Mouse (Mus musculus) forebrain, embryonic 10.5 days (tissue): ENCODE data around the gene Fads3. TPM values are rescaled to one million over a fixed set of nuclear protein-coding genes. Genes with fewer than 3 reads are reported as not detected.
A peak's percentile ranks its signal among the peaks of the same experiment; 100 is the strongest.

Experiments
- DNase-seq: peaks from one replicate; pipeline ENCODE4 v3.0.0-alpha.2; 2017; ENCODE audit warnings: low spot score; ENCODE audit errors: extremely low spot score
- H3K27ac ChIP-seq: fragments of 300-500 bp; sonication (generic); 2 replicates; pipeline ENCODE4 v1.5.1; 2016; ENCODE audit warnings: mild to moderate bottlenecking
- H3K27me3 ChIP-seq: fragments of 300-500 bp; sonication (generic); 2 replicates; pipeline ENCODE4 v1.6.1; 2016; ENCODE audit warnings: mild to moderate bottlenecking; ENCODE audit not compliant: poor library complexity, severe bottlenecking
- H3K36me3 ChIP-seq: fragments of 300-500 bp; sonication (generic); replicated peaks from 2 replicates; pipeline ENCODE4 v1.6.1; 2016; ENCODE audit warnings: mild to moderate bottlenecking, moderate library complexity
- H3K4me1 ChIP-seq: fragments of 300-500 bp; sonication (generic); 2 replicates; pipeline ENCODE4 v1.6.1; 2016
- H3K4me3 ChIP-seq: fragments of 300-500 bp; sonication (generic); 2 replicates; pipeline ENCODE4 v1.5.1; 2016; ENCODE audit warnings: mild to moderate bottlenecking, moderate library complexity
- H3K9me3 ChIP-seq: fragments of 300-500 bp; sonication (generic); 2 replicates; pipeline ENCODE4 v1.6.1; 2016; ENCODE audit warnings: mild to moderate bottlenecking, moderate library complexity
- WGBS: fragments of 180-500 bp; shearing (Covaris S2); methylation state at CpG from one replicate; pipeline ENCODE4 v1.1.7; 2016; 5-methylcytosine and 5-hydroxymethylcytosine counted together
- polyA plus RNA-seq: library from polyadenylated mRNA; unstranded; fragments of >200 nt; fragmentation: Nextera tagmentation; extraction: Ambion mirVana; gene quantifications from 2 replicates; pipeline ENCODE4 v1.2.1, GENCODE M21; 2016

Gene Fads3
- polyA plus RNA-seq, 1 experiment from 2014 or later: 5.5 TPM

DNA sequence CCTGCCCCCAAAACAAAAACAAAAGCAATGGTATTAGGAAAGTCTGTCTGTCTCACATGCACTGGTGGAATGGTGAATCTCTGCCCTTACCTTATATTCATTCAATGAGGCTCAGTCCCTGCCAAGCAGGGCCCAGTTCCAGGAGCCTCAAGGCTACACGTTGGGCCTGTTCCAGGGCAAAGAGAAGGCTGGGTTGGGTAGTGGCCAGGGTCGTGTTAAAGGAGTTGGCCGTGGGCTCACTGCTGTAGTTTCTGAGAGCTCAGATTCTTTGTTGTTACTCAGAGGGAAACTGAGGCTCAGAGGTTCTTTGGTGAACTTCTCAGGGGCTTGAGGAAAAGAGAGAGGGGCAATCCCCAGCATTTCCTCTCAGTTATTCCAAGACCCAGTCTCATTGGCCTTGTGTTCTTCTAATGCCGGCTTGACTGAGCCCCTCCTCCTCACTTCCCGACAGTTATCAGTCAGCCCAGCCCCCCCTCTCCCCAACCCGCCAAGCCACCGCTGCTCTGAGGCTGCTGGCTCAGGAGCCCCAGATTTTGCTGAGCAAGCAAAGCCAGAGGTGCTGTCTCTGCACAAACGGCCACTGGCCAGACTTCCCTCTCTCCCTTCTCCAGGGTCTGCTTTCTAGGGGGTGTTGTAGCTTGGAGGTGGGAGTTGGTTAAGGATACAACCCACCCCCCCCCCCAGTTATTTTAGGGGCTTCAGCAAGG, 16.0 kb upstream of the Fads3 start:
- no peaks in the 10 kb centered on the region for H3K9me3 ChIP-seq
- H3K27ac ChIP-seq: peak overlapping the region; percentile 61
- WGBS: 30% methylated on average over 8 of the region's 8 CpGs
- DNase-seq: no peak
- H3K27me3 ChIP-seq: no peaks in the 10 kb centered on the region
- H3K4me1 ChIP-seq: peaks cover 43% of the 10 kb centered on the region
- H3K4me3 ChIP-seq: no peak overlapping the region
- H3K36me3 ChIP-seq: peaks cover 25% of the 10 kb centered on the region

- no peak for DNase-seq
- Histone ChIP-seq H3K4me3 (no peak overlapping the region), H3K27ac (no peak overlapping the region), H3K4me1 (peaks cover 28% of the 10 kb centered on the region), H3K36me3 (peaks cover 27% of the 10 kb centered on the region), H3K9me3 (no peaks in the 10 kb centered on the region), H3K27me3 (0 out of 2 replicates have a peak, but pooled peaks cover 6% of the 10 kb centered on the region)
- 81% methylated on average over 2 of the region's 2 CpGs for WGBS
Observed at GRCm38 (mm10) chr19:10029746-10030145, 11.6 kb upstream of the Fads3 start.

- Histone ChIP-seq H3K9me3 (no peaks in the 10 kb centered on the region), H3K27me3 (peaks cover 6% of the 10 kb centered on the region; the same call in 1 of the 2 replicates), H3K4me3 (no peak overlapping the region), H3K27ac (no peak overlapping the region), H3K36me3 (peaks cover 10% of the 10 kb centered on the region; the same call in 1 of the 2 replicates), H3K4me1 (peaks cover 29% of the 10 kb centered on the region)
- 31% methylated on average over 8 of the region's 8 CpGs for WGBS
- peak; percentile 65 for DNase-seq
Observed at GRCm38 (mm10) chr19:10033211-10033973, 8.0 kb upstream of the Fads3 start.

DNA sequence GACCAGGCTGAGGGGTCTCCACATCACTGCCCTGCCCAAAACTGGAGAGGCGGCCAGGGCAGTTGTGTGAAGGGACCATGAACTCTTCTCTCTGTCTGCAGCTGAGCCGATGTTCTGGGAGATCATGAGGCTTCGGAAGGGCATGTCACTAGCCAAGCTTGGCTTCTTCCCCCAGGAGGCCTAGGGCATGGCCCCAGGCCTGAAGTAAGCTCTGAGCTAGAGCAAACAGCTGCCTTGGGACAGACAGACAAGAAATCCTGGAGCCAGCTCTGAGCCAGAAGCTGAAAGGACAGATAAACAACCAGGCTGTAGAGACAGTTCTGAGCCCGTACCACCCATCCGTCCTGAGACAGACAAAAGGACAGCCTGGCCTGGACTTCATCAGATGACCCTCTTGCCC, 7.0 kb upstream of the Fads3 start:
- H3K9me3 ChIP-seq: no peaks in the 10 kb centered on the region
- DNase-seq: no peak
- 84% methylated on average over 5 of the region's 5 CpGs for WGBS
- peaks cover 35% of the 10 kb centered on the region for H3K4me1 ChIP-seq
- peak overlapping the region; percentile 9; the same call in 1 of the 2 replicates for H3K27ac ChIP-seq
- H3K4me3 ChIP-seq: no peak overlapping the region
- peaks cover 14% of the 10 kb centered on the region; the same call in 1 of the 2 replicates for H3K27me3 ChIP-seq
- peaks cover 6% of the 10 kb centered on the region; the same call in 1 of the 2 replicates for H3K36me3 ChIP-seq

DNA sequence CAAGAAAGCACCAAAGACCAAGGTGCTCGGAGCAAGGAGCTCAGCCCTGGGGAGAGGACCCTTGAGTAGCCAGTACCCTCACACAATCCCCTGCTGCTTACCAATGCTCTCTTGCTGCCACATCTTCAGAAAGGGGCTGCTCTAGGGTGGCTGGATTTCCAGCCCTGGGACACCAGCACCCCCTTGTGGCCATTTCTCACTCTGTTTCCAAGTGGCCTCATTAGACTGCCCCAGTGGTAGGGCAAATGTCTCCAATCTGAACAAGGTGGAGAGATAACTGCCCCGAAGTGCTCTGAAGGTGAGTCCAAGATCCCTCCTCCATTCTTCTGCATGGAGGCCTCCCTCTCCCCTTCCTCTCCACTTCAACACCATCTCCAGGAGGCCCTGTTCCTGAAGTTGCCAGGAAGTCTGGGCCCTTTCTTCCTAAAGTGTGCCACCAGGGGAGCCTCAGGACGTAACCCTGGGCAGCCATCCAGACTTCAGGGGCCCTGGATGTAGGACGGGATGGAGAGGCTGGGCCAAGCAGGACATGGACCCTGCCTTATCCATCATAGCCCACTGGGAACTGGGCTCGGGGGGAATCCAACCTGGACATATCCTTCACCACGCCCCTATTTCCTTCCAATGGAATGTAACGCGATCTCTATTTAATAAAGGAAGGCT, 6.5 kb upstream of the Fads3 start:
- peaks cover 4% of the 10 kb centered on the region; the same call in 1 of the 2 replicates for H3K36me3 ChIP-seq
- H3K9me3 ChIP-seq: no peaks in the 10 kb centered on the region; the same call in 1 of the 2 replicates
- peak overlapping the region; percentile 21; the same call in 1 of the 2 replicates for H3K27ac ChIP-seq
- WGBS: 53% methylated on average over 8 of the region's 8 CpGs
- peaks cover 20% of the 10 kb centered on the region for H3K27me3 ChIP-seq
- H3K4me1 ChIP-seq: peaks cover 35% of the 10 kb centered on the region
- peak; percentile 79 for DNase-seq
- H3K4me3 ChIP-seq: no peak overlapping the region

DNA sequence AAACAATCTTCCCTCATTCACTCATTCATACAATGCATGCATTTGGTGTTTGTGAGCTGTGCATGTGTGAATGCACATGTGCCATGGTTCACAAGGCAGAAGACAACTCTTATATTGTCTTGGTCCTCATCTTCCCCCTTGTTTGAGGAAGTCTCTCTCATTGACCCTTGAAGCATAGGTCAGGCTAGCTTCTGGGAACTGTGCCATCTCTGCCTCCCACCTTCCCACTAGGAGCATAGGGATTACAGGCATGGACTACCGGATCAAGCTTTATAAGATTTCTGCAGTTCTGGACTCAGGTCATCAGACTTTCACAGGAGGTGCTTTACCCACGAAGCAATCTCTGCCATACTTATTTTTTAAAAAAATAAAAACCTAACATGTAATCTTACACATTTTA, 3.8 kb upstream of the Fads3 start:
- Histone ChIP-seq H3K36me3 (no peaks in the 10 kb centered on the region; the same call in 1 of the 2 replicates), H3K4me3 (no peak overlapping the region), H3K4me1 (peaks cover 53% of the 10 kb centered on the region), H3K9me3 (no peaks in the 10 kb centered on the region; the same call in 1 of the 2 replicates), H3K27ac (no peak overlapping the region), H3K27me3 (peaks cover 44% of the 10 kb centered on the region)
- DNase-seq: no peak
- WGBS: 82% methylated on average over 2 of the region's 2 CpGs

DNA sequence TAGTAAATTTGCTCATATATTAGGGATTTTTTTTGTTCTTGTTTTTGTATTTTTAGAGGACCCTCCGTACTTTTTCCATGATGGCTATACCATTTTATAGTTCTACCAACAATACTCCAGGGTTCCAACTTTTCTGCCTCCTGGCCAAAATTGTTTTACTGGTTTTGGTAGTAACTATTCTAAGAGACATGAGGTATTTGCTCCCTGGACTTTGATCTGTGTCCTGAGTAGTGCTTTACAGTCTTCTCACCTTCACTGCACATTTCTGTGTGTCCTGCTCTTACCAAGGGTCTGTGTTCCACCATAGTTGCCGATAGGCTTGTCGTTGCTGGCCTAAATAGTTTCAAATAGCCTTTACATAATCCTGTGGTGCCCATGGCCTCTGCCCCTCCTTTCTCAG, 3.0 kb upstream of the Fads3 start:
- H3K27me3 ChIP-seq: peaks cover 47% of the 10 kb centered on the region
- no peaks in the 10 kb centered on the region; the same call in 1 of the 2 replicates for H3K36me3 ChIP-seq
- peaks cover 49% of the 10 kb centered on the region for H3K4me1 ChIP-seq
- DNase-seq: no peak
- H3K4me3 ChIP-seq: no peak overlapping the region
- no peak overlapping the region for H3K27ac ChIP-seq
- H3K9me3 ChIP-seq: no peaks in the 10 kb centered on the region; the same call in 1 of the 2 replicates
- WGBS: 81% methylated on average over 3 of the region's 3 CpGs

- Histone ChIP-seq H3K4me1 (peaks cover 44% of the 10 kb centered on the region), H3K27ac (no peak overlapping the region), H3K9me3 (no peaks in the 10 kb centered on the region; the same call in 1 of the 2 replicates), H3K27me3 (peaks cover 52% of the 10 kb centered on the region), H3K4me3 (no peak overlapping the region), H3K36me3 (no peaks in the 10 kb centered on the region; the same call in 1 of the 2 replicates)
- 37% methylated on average over 3 of the region's 3 CpGs for WGBS
- no peak for DNase-seq
Observed at GRCm38 (mm10) chr19:10038910-10039309, 2.5 kb upstream of the Fads3 start.

GRCm38 (mm10) chr19:10039615-10040014, 1.8 kb upstream of the Fads3 start:
- H3K27me3 ChIP-seq: peaks cover 53% of the 10 kb centered on the region
- no peak overlapping the region for H3K27ac ChIP-seq
- no peaks in the 10 kb centered on the region; the same call in 1 of the 2 replicates for H3K9me3 ChIP-seq
- peaks cover 37% of the 10 kb centered on the region for H3K4me1 ChIP-seq
- WGBS: 87% methylated on average over 2 of the region's 2 CpGs
- no peak overlapping the region for H3K4me3 ChIP-seq
- no peaks in the 10 kb centered on the region; the same call in 1 of the 2 replicates for H3K36me3 ChIP-seq
- DNase-seq: no peak

GRCm38 (mm10) chr19:10040866-10041387, 442 bp upstream of the Fads3 start:
- 7% methylated on average over 20 of the region's 20 CpGs for WGBS
- Histone ChIP-seq H3K4me3 (peak overlapping the region; percentile 74), H3K27me3 (peaks cover 53% of the 10 kb centered on the region), H3K36me3 (no peaks in the 10 kb centered on the region), H3K9me3 (no peaks in the 10 kb centered on the region; the same call in 1 of the 2 replicates), H3K27ac (peak overlapping the region; percentile 86), H3K4me1 (peaks cover 25% of the 10 kb centered on the region)
- DNase-seq: no peak

DNA sequence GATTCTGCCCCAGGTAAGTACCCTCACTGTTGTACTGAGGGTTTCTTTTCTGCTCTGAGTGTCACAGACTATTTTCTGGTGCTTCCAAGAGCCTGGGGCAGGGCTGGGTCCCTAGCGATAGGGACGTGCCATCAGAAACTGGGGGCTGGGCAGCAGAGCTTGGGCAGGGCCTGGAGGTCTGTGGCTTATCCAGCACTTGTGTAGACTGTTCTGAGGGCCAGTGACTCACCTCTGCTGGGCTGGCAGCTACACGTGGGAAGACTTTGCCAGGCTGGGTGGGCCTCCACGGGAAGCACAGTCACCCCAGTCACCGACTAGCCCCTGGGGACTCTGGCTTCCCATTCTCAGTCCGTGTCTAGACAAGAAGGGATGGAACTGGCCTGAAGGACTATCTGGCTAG, 863 bp downstream of the Fads3 start:
- DNase-seq: no peak
- Histone ChIP-seq H3K4me1 (peaks cover 25% of the 10 kb centered on the region), H3K27ac (peak overlapping the region; percentile 86; the same call in 1 of the 2 replicates), H3K4me3 (peak overlapping the region; percentile 74), H3K9me3 (no peaks in the 10 kb centered on the region; the same call in 1 of the 2 replicates), H3K27me3 (peaks cover 56% of the 10 kb centered on the region), H3K36me3 (no peaks in the 10 kb centered on the region)
- 57% methylated on average over 6 of the region's 6 CpGs for WGBS

- H3K36me3 ChIP-seq: no peaks in the 10 kb centered on the region
- H3K4me1 ChIP-seq: peaks cover 25% of the 10 kb centered on the region
- peaks cover 57% of the 10 kb centered on the region for H3K27me3 ChIP-seq
- no peaks in the 10 kb centered on the region; the same call in 1 of the 2 replicates for H3K9me3 ChIP-seq
- no peak overlapping the region for H3K27ac ChIP-seq
- DNase-seq: no peak
- no peak overlapping the region for H3K4me3 ChIP-seq
- WGBS: 93% methylated on average over 4 of the region's 4 CpGs
Observed at GRCm38 (mm10) chr19:10042816-10043215, 1.4 kb downstream of the Fads3 start.
